Mouse (Mus musculus) forebrain, embryonic 10.5 days (tissue): ENCODE measurements around the gene Rnaseh2c. TPM values are rescaled to one million over a fixed set of nuclear protein-coding genes. Genes with fewer than 3 reads are reported as not detected.
A peak's percentile ranks its signal among the peaks of the same experiment; 100 is the strongest.

Experiments
- DNase-seq: peaks from one replicate; pipeline ENCODE4 v3.0.0-alpha.2; 2017; ENCODE audit warnings: low spot score; ENCODE audit errors: extremely low spot score
- H3K27ac ChIP-seq: fragments of 300-500 bp; sonication (generic); 2 replicates; pipeline ENCODE4 v1.5.1; 2016; ENCODE audit warnings: mild to moderate bottlenecking
- H3K27me3 ChIP-seq: fragments of 300-500 bp; sonication (generic); 2 replicates; pipeline ENCODE4 v1.6.1; 2016; ENCODE audit warnings: mild to moderate bottlenecking; ENCODE audit not compliant: poor library complexity, severe bottlenecking
- H3K36me3 ChIP-seq: fragments of 300-500 bp; sonication (generic); replicated peaks from 2 replicates; pipeline ENCODE4 v1.6.1; 2016; ENCODE audit warnings: mild to moderate bottlenecking, moderate library complexity
- H3K4me1 ChIP-seq: fragments of 300-500 bp; sonication (generic); 2 replicates; pipeline ENCODE4 v1.6.1; 2016
- H3K4me3 ChIP-seq: fragments of 300-500 bp; sonication (generic); 2 replicates; pipeline ENCODE4 v1.5.1; 2016; ENCODE audit warnings: mild to moderate bottlenecking, moderate library complexity
- H3K9me3 ChIP-seq: fragments of 300-500 bp; sonication (generic); 2 replicates; pipeline ENCODE4 v1.6.1; 2016; ENCODE audit warnings: mild to moderate bottlenecking, moderate library complexity
- WGBS: fragments of 180-500 bp; shearing (Covaris S2); methylation state at CpG from one replicate; pipeline ENCODE4 v1.1.7; 2016; 5-methylcytosine and 5-hydroxymethylcytosine counted together
- polyA plus RNA-seq: library from polyadenylated mRNA; unstranded; fragments of >200 nt; fragmentation: Nextera tagmentation; extraction: Ambion mirVana; gene quantifications from 2 replicates; pipeline ENCODE4 v1.2.1, GENCODE M21; 2016

Rnaseh2c gene
- polyA plus RNA-seq, 1 experiment from 2014 or later = 200 TPM

GRCm38 (mm10) chr19:5567180-5567533, 34.5 kb upstream of the Rnaseh2c start:
- Histone ChIP-seq H3K9me3 (no peaks in the 10 kb centered on the region), H3K4me1 (peaks cover 32% of the 10 kb centered on the region), H3K27ac (peak overlapping the region; percentile 89), H3K4me3 (peak overlapping the region; percentile 82), H3K36me3 (0 out of 2 replicates have a peak, but pooled peaks cover 4% of the 10 kb centered on the region), H3K27me3 (peaks cover 66% of the 10 kb centered on the region)
- no peak for DNase-seq
- WGBS = 2% methylated on average over 26 of the region's 26 CpGs

- Histone ChIP-seq H3K27me3 (peaks cover 59% of the 10 kb centered on the region), H3K36me3 (0 out of 2 replicates have a peak, but pooled peaks cover 4% of the 10 kb centered on the region), H3K4me1 (peaks cover 32% of the 10 kb centered on the region), H3K27ac (peak within 1 kb of the TSS; percentile 89), H3K4me3 (peak within 1 kb of the TSS; percentile 82), H3K9me3 (no peaks in the 10 kb centered on the region)
- DNase-seq = peak; percentile 93
- under 1% methylated on average over 86 of the region's 102 CpGs for WGBS
Observed at GRCm38 (mm10) chr19:5567534-5568469, 33.9 kb upstream of the Rnaseh2c start, which contains the start of gene Ap5b1. TSS of gene Ap5b1 (plus strand) at chr19:5568025.

DNA sequence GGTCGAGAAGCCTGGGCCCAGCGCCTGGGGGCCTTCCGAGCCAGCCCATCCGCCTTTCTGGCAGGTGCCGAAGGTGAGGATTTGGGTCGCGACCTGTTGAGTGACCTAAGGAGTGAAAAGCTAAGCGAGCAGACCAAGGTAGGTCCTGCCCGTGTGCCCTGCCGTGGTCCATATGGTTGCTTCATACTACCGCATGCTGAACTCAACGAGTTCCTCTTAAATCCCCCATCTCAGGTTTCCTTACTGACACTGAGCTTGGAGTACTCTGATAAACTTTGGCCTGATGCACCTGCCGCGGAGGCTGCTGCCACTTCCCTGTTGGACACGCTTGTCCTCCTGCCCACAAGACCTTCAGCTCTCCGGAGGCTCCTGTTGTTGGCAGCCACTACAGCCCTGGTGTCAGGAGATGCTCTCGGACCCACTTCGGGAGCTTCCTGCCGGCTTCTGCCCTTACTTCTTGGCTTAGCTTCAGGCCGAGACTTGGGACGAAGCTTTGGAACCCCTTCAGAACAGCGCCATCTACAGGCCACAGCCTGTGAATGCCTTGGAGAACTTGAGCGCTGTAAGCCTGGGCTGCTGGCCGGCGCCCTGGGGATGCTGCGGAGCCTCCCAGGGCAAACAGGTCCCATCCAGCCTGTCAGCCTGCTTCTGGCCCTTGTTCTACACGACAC, 33.1 kb upstream of the Rnaseh2c start:
- Histone ChIP-seq H3K9me3 (no peaks in the 10 kb centered on the region), H3K27me3 (peaks cover 51% of the 10 kb centered on the region), H3K4me3 (peak overlapping the region; percentile 82), H3K4me1 (peaks cover 32% of the 10 kb centered on the region), H3K36me3 (0 out of 2 replicates have a peak, but pooled peaks cover 4% of the 10 kb centered on the region), H3K27ac (peak overlapping the region; percentile 89)
- peak; percentile 87 for DNase-seq
- WGBS = 7% methylated on average over 27 of the region's 27 CpGs

GRCm38 (mm10) chr19:5569521-5569920, 32.2 kb upstream of the Rnaseh2c start:
- Histone ChIP-seq H3K4me3 (no peak overlapping the region), H3K4me1 (peaks cover 32% of the 10 kb centered on the region), H3K36me3 (0 out of 2 replicates have a peak, but pooled peaks cover 4% of the 10 kb centered on the region), H3K27me3 (peaks cover 42% of the 10 kb centered on the region), H3K27ac (0 out of 2 replicates have a peak overlapping the region, but pooled peaks have one; percentile 89), H3K9me3 (no peaks in the 10 kb centered on the region)
- no peak for DNase-seq
- 91% methylated on average over 10 of the region's 10 CpGs for WGBS

DNA sequence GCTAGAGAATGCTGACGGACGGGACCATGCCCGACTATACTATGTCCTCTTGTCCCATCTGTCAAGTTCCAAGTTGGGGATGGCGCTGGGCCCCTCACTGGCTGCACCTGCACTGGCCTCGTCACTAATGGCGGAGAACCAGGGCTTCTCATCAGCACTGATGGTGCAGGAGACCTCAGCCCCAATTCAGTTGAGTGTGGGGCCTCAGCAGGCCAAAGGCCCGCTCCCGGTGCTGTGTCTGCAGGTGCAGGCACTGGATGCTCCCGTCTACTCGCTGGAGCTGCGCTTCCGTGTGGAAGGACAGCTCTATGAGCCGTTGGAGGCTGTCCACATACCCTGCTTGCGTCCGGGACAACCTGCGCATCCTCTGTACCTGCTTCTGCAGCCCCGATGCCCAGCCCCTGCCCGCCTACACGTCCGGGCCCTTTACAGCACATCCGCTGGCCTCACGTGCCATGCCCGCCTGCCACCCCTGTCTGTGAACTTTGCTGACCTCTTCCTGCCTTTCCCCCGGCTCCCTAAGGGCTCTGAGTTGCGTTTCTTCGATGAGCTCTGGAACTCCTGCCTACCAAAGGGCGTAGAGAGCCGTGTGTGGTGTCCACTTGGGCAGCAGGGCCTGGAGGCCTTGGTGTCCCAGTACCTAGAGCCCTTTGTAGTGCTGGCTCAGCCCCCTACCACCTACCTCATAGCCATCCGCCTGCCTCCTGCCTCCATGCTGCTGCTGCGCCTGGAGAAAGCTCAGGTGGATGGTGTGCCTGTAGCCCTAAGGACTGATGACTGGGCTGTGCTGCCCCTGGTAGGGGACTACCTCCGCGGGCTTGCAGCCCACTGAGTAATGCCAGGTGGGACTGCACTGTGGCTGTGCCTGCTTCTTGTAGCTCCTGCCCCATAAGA, 31.1 kb upstream of the Rnaseh2c start:
- Histone ChIP-seq H3K4me3 (peak overlapping the region; percentile 2; the same call in 1 of the 2 replicates), H3K36me3 (0 out of 2 replicates have a peak, but pooled peaks cover 4% of the 10 kb centered on the region), H3K4me1 (peaks cover 32% of the 10 kb centered on the region), H3K27me3 (peaks cover 31% of the 10 kb centered on the region), H3K9me3 (no peaks in the 10 kb centered on the region), H3K27ac (0 out of 2 replicates have a peak overlapping the region, but pooled peaks have one; percentile 41)
- WGBS = 89% methylated on average over 32 of the region's 32 CpGs
- DNase-seq = no peak

- H3K4me1 ChIP-seq = peaks cover 24% of the 10 kb centered on the region
- H3K9me3 ChIP-seq = no peaks in the 10 kb centered on the region
- no peak for DNase-seq
- H3K27ac ChIP-seq = no peak overlapping the region
- 0 out of 2 replicates have a peak, but pooled peaks cover 4% of the 10 kb centered on the region for H3K36me3 ChIP-seq
- peaks cover 19% of the 10 kb centered on the region for H3K27me3 ChIP-seq
- H3K4me3 ChIP-seq = no peak overlapping the region
- WGBS = 82% methylated on average over 5 of the region's 5 CpGs
Observed at GRCm38 (mm10) chr19:5571831-5572230, 29.8 kb upstream of the Rnaseh2c start.

DNA sequence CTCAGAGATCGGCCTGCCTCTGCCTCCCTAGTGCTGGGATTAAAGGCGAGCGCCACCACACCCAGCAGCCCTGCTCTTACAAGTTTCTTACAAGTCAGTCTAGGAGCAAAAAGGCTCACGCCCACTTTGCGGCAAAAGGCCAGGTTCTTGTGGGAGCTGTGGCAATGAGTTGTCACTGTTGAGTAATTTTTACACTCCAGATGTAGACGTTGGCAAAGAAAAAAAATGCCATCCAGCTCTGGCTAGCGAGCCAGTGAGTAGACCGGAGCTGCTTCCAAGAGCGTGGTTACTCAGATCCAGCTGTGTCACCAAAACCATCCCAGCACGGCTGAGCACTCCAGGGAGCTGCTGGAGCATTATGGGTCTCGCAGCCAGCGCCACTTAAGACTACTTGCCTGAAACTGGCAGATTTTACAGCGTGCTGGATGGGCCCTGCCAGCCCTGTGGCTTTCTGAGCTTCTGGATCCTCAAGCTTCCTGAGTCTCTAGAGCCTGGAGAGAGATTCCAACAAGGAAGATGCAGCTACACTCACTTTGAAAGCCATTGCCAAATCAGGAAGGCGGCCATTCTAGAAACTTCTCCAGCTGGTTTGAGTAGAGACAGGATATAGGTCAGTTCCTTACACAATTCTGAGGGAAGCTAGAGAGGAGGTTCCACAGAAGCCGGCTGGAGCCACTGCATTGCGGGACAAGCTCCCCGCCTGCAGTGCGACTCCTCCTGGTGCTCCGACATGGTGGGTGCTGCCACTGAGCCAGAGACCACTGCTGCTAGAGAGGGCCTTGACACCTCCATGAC, 29.1 kb upstream of the Rnaseh2c start:
- Histone ChIP-seq H3K4me1 (peaks cover 18% of the 10 kb centered on the region), H3K27me3 (peaks cover 15% of the 10 kb centered on the region), H3K4me3 (no peak overlapping the region), H3K36me3 (0 out of 2 replicates have a peak, but pooled peaks cover 4% of the 10 kb centered on the region), H3K27ac (no peak overlapping the region), H3K9me3 (no peaks in the 10 kb centered on the region)
- WGBS = 87% methylated on average over 19 of the region's 19 CpGs
- DNase-seq = no peak

DNA sequence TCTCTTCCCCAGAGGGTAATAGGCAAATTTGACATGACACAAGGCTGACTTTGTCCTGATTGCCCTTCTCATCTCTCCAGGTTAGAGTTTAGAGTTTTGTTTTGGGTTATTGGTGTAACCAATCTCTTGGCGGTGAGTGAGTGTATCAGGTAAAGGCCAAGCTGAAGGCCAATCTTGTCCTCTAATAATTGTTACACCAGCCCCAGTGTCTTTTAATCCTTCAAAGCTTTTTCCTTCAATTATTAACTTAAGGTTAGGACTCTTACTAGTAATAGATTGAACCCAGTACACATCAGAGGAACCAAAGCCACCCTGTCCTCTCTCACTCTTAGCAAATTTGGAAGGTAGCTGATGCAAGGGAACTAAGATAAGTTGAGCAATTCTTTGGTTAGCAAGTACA, 26.3 kb upstream of the Rnaseh2c start:
- Histone ChIP-seq H3K4me1 (no peaks in the 10 kb centered on the region), H3K36me3 (0 out of 2 replicates have a peak, but pooled peaks cover 4% of the 10 kb centered on the region), H3K4me3 (no peak overlapping the region), H3K27ac (no peak overlapping the region), H3K9me3 (no peaks in the 10 kb centered on the region), H3K27me3 (peaks cover under 1% of the 10 kb centered on the region)
- WGBS = 93% methylated on average over 1 of the region's 1 CpGs
- no peak for DNase-seq

DNA sequence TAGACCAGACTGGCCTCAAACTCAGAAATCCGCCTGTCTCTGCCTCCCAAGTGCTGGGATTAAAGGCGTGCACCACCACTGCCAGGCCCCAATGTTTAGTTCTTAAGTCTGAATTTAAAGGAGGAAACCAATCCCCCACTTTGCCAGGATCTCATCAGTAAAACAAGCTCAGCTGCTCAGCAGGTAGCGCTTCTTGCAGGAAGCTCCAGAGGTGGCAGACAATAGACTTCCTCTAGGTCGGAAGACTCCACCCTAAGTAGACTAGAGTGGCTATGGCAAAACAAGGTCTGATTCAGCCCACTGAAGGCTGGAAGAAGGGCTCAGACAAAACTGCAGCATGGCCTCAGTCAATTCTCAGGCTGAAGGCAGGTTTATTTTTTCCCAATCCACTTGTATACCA, 21.7 kb upstream of the Rnaseh2c start:
- Histone ChIP-seq H3K27ac (no peak overlapping the region), H3K27me3 (no peaks in the 10 kb centered on the region), H3K9me3 (no peaks in the 10 kb centered on the region), H3K4me3 (no peak overlapping the region), H3K36me3 (no peaks in the 10 kb centered on the region), H3K4me1 (no peaks in the 10 kb centered on the region)
- WGBS = 77% methylated on average over 4 of the region's 4 CpGs
- DNase-seq = no peak

DNA sequence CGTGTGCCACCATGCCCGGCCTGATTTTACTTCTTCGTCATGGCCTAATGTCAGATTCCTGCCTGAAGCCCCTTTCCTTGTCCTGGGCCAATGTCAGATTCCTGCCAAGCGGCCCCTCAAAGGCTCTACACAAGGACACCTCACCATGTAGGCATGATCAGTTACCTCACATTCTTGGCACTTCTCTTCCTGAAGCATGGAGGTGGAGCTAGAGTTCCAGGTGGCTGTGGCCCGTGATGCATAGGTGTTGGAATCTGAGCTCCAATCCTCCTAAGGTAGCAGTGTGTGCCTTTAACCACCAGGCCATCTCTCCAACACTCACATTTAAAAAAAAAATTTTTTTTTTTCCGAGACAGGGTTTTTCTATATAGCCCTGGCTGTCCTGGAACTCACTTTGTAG, 20.9 kb upstream of the Rnaseh2c start:
- DNase-seq = no peak
- 87% methylated on average over 6 of the region's 6 CpGs for WGBS
- H3K27ac ChIP-seq = no peak overlapping the region
- no peaks in the 10 kb centered on the region for H3K4me1 ChIP-seq
- H3K4me3 ChIP-seq = no peak overlapping the region
- H3K9me3 ChIP-seq = no peaks in the 10 kb centered on the region
- H3K36me3 ChIP-seq = no peaks in the 10 kb centered on the region
- no peaks in the 10 kb centered on the region for H3K27me3 ChIP-seq

GRCm38 (mm10) chr19:5581995-5582394, 19.7 kb upstream of the Rnaseh2c start:
- DNase-seq = no peak
- H3K9me3 ChIP-seq = no peaks in the 10 kb centered on the region
- WGBS = 82% methylated on average over 2 of the region's 2 CpGs
- H3K4me3 ChIP-seq = no peak overlapping the region
- no peaks in the 10 kb centered on the region for H3K4me1 ChIP-seq
- H3K27ac ChIP-seq = no peak overlapping the region
- no peaks in the 10 kb centered on the region for H3K36me3 ChIP-seq
- no peaks in the 10 kb centered on the region for H3K27me3 ChIP-seq
